Mouse (Mus musculus): ENCODE results near the gene Mtrf1l.
A peak's percentile ranks its signal among the peaks of the same experiment; 100 is the strongest.

Mtrf1l gene

GRCm38 (mm10) chr10:5823740-5824491 lies at the start of gene Mtrf1l:
Mtrf1l (minus strand) TSS chr10:5823910.
- DNase-seq (ENCODE audit: low spot score) = peak; percentile 99

GRCm38 (mm10) chr10:5871081-5871480 lies 47.4 kb upstream of the Mtrf1l start:
- no peak for DNase-seq (ENCODE audit: low spot score)

DNA sequence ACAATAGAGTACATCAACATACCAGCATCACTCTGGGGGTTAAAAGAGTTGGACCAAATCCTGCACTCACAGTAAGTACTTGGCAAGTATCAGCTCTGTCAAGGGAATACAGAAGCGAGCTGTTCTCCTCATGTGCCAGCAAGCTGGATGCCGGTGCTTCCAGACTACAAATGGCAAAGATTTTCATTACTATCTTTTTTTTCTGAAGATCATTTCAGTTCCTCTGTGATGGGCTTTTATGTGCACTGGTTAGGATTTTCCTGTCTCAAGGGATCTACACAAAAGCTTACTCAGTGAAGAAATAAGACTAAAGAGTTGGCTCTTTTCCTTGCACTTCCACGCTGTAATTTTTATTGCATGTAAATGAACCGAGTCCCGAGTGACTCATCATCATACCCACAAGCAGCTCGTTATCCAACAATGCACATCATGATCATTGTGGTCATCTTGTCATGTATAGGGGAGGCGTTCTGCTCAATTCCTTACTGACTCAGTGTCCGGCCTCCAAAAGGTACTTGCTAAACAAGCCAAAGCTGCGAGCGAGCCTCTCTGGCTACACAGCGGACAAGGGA lies 44.4 kb upstream of the Mtrf1l start:
- no peak for DNase-seq (ENCODE audit: low spot score)

DNA sequence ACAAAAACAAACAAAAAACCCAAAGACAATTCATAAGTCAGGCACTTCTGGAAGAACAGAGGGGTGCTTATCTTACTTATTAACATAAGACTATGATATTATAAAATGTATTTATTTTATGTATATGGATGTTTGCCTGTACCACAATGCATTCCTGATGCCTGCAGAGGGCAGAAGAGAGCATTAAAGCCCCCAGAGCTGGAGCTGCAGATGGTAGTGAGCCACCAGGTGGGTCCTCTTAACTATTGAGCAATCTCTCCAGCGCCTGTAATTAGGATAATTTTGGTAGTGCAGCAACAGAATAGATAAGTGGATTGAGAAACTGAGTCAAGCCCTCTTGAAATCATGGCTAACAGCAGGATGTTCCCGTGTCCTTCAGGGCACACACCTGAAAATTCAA lies 42.3 kb upstream of the Mtrf1l start:
- DNase-seq (ENCODE audit: low spot score) = no peak

- DNase-seq (ENCODE audit: low spot score) = no peak
These were observed 39.0 kb upstream of the Mtrf1l start for GRCm38 (mm10) chr10:5862669-5863068.

GRCm38 (mm10) chr10:5860849-5861248 lies 37.1 kb upstream of the Mtrf1l start:
- DNase-seq (ENCODE audit: low spot score) = no peak

- DNase-seq (ENCODE audit: low spot score) = no peak
These were observed 36.0 kb upstream of the Mtrf1l start for GRCm38 (mm10) chr10:5859729-5860128.

GRCm38 (mm10) chr10:5857996-5858549 lies 34.4 kb upstream of the Mtrf1l start:
- DNase-seq (ENCODE audit: low spot score) = no peak

GRCm38 (mm10) chr10:5853290-5853868 lies 29.7 kb upstream of the Mtrf1l start:
- no peak for DNase-seq (ENCODE audit: low spot score)

DNA sequence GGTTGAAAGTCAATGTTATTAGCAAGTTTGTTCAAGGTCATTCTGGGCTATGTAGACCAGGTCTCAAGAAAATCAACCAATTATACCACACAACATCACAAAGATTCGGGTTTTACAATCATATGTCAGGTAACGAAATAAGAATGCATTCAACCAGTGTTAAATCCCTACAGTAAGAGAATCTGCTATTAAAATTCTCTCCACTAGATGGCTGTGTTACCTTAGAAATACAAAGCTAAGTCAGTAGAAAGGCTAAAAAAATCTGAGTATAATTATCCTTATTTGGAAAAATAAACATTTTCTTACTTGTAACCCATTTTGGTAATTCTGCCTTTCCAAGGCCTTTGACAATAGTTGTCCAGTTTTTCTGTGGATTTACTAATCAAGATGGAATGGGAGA lies 23.2 kb upstream of the Mtrf1l start:
- peak; percentile 14 for DNase-seq (ENCODE audit: low spot score)

DNA sequence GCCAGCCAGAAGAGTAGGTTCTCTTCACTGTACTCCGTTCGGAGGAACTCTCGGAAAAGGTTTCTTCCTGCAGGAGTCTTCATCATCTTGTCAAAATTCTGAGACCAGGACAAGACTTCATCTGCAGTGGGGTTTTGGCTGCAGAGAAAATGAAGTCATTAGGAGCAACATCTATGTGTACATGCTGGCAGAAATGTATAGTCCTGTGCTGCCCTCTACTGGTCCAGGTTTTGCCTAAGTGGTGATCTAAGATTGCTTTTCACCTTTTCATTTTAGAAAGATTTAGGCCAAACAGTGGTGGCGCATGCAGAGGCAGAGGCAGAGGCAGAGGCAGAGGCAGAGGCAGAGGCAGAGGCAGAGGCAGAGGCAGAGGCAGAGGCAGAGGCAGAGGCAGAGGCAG lies 17.7 kb upstream of the Mtrf1l start:
- DNase-seq (ENCODE audit: low spot score) = peak; percentile 36

DNA sequence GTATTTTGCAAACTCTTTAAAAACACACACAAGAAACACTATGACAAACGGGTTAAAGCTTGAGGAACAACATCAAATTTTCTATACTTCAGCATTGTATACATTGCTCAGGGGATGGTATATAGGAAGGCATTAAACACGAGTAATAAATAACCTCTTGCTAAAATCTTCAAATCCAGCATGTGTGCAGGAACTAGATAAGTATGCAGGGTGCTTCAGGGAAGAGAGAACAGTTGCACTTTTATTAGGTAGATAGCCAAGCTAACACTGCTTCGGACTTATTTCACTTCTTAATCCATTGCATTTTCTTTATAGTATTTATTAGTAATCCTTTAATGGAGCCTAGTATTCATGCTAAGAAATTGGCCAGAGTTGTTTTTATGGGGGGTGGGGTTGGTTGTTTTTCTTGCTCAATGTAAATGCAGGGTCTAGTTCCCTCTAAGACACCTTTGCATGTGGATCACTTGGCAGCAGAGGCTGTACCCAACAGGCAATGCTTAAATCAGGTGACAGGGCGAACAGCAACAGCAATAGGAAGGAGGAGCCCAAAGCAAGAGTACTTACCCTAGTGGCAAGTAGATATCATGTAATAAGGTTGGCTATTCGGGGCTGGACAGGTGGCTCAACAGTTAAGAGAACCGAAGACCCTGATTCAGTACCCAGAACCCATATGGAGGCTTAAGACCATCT lies 2.8 kb upstream of the Mtrf1l start:
- no peak for DNase-seq (ENCODE audit: low spot score)

DNA sequence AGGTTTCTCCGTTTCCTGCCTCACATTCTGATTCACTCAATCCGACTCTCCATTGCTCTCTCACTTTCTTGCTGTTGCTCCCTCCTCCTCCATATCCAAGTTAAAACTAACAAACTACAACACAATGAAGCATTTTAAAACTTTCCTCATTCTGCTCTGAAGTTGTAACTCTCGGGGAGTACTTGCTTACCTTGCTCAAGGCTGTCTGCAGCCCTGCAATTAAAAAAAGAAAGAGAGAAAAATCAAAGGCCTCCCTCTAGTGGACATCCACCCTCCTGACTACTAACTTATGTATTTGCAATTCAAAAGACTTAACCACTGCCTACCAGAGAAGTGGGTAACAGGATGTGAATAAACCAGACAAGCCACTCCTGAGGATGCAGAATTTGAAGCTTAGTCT lies 1.1 kb upstream of the Mtrf1l start:
- DNase-seq (ENCODE audit: low spot score) = peak; percentile 78

DNA sequence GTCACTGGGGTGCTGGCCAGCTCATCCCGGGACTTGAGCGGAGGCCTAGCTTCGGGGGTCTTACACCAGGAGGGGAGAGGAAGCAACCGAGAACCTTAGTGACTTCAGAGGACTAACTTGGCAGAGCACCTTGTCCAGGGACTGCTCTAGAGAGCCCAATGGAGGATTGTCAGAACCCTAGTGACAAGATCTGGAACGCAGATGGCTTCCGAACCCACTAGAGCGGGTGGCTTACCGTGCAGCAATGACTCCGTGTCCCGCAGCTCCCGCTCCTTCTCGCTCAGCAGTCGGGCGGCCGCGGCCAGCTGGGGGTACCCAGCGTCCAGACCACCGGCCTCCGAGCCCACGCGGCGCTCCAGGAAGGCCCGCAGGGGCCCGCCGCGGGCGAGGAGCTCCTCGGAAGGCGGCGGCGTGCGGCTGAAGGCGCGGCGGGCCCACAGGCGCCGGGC lies 395 bp downstream of the Mtrf1l start:
- no peak for DNase-seq (ENCODE audit: low spot score)

DNA sequence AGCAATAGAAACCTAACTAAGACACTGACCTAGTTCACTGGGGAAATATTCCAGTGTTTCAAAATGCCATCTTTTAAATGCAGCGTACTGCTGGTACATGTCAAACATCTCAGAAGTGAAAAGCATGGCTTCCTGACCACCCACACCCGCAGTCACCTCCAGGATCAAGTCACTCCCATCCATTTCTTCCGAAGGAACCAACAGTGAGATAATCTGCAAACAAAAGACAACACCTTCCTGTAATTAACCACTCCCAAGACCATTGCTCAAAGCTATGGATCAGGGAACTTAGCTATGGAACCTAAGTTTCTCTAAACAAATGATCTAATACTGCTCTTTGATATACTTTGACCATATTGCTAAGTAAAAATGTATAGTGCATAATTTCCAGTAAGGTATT lies 4.9 kb downstream of the Mtrf1l start:
- no peak for DNase-seq (ENCODE audit: low spot score)

DNA sequence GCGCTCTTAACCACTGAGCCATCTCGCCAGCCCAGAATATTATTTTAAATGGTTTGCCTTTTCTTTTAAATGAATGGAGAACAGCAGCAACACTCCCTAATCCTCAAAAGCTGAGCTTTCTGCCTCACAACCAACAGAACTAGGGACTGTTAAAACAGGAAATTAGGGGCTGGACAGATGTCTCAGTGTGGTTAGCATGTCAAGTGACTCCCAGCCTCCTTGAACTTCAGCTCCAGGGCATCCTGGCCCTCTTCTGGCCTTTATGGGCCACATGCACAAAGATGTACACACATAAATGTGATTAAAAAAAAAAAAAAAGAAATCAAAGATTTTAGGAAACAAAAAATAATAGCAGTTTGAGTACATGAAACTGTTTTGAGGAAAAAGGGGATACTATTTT lies 7.7 kb downstream of the Mtrf1l start:
- no peak for DNase-seq (ENCODE audit: low spot score)

- no peak for DNase-seq (ENCODE audit: low spot score)
These were observed 10.0 kb downstream of the Mtrf1l start for GRCm38 (mm10) chr10:5813724-5814123.

DNA sequence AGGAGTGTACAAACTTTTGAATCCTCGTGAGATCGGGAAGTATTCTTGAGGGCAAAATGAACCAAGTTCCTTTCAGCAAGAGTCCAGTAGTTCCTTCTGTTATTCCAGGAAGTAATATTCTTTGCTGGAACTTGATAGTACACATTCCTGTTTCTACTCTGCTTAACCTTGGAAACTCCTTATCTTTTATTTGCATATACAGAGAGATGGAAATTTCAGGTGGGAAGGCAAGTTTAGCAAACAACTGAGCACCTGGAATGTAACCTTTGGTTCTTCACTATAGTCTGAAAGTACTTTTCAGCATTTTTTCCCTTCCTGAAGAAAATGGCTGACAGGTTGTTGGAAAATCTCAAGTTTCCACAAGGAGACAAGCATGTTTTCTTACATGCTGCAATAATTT lies 16.0 kb downstream of the Mtrf1l start:
- no peak for DNase-seq (ENCODE audit: low spot score)

DNA sequence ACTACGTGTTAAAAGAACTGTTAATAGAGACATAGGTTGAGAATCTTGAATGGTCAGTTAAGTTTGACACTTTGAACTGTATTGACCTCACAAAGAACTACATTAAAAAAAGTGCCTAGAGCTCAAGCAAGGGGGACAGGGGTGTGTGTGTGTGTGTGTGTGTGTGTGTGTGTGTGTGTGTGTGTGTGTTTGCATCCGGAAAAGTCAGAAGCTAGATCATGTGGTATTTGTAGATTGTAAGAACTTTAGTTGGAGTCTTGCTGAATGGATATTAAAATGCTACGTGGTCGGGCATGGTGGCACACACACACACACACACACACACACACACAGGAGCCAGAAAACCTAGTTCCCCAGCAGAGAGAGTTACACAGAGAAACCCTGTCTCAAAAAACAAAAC lies 16.7 kb downstream of the Mtrf1l start:
- no peak for DNase-seq (ENCODE audit: low spot score)

DNA sequence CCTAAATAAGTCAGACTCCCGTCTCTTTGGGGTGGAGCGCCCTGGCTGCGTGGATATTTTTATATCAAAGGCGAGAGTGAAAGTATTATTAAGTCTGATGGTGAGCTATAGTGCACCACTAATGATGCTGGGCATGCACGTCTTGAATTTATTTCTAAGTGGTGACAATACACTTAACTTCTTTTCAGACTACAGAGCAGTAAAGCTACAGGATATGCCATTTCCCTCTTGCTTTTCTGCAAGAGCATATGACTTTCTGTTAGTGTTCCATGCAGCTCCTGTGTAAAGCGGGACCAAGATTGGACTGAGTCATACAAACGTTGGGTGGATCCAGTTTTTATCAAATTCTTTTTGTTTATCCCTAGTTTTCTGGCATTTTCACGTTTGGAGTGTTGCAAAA lies 17.3 kb downstream of the Mtrf1l start:
- no peak for DNase-seq (ENCODE audit: low spot score)

GRCm38 (mm10) chr10:5805731-5806307 lies 17.9 kb downstream of the Mtrf1l start:
- peak; percentile 97 for DNase-seq (ENCODE audit: low spot score)

GRCm38 (mm10) chr10:5805243-5805730 lies 18.4 kb downstream of the Mtrf1l start, which contains the start of gene Fbxo5:
Fbxo5 (minus strand) TSS chr10:5805600.
- DNase-seq (ENCODE audit: low spot score) = peak; percentile 99

Data from lung, postnatal 25 days (tissue).